Mouse (Mus musculus) macrophage (primary cell): Measurements from ENCODE around the gene Wdpcp. TPM values are rescaled to one million over a fixed set of nuclear protein-coding genes. Genes with fewer than 3 reads are reported as not detected.

ENCODE experiments used
- polyA plus RNA-seq: library from polyadenylated mRNA; stranded (reverse); fragments of 250-400 nt; gene quantifications from 3 replicates; pipeline ENCODE4 v1.2.4, GENCODE M21; 2018; ENCODE audit warnings: inconsistent platforms

The Wdpcp gene
- polyA plus RNA-seq, 1 experiment from 2014 or later: 5.7 TPM

Other genes starting within 250 kb of the Wdpcp start
- 77.9 to 116 TPM (median 101 TPM) in 3 replicates for gene Ugp2, start 201.0 kb upstream of the Wdpcp start, polyA plus RNA-seq
- gene Mdh1, start 132 bp downstream of the Wdpcp start, polyA plus RNA-seq: 104 to 116 TPM (median 114 TPM) in 3 replicates